Mouse (Mus musculus) c-Kit-positive CD71-negative TER-119-negative erythroid progenitor cells, embryonic 14.5 days (primary cell): ENCODE data around the gene Casc1.

Experiments used
- DNase-seq: peaks from one replicate; pipeline ENCODE4 v3.0.0-alpha.2; 2013; ENCODE audit warnings: low read depth

Gene Casc1

DNA sequence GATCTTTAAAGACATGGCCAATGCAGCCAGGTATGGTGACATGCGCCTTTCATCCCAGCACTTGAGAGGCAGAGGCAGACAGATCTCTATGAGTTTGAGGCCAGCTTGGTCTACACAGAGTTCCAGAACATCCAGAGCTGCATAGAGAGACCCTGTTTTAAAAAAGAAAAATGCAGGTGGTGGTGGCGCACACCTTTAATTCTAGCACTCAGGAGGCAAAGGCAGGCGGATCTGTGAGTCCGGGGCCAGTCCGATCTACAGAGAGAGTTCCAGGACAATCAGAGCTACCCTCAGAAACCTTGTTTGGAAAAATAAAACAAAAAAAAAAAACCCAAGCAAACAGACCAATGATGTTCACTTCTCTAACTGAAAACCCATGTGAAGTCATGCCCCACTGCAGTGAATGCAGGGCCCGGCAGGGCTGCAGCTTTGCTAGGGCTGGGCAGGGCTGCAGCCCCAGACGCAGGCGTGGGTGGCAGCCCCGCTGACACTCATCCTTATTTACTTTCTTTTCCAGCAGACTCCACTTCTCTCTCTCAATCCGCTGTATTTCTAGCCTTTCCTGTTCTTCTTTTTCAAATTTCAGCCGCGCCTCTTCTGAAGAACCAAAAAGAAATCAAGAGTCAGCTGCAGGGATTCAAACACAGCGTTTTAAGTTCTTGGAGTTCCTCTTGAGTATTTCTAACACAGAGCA is 8.2 kb downstream of the Casc1 start:
- no peak for DNase-seq

DNA sequence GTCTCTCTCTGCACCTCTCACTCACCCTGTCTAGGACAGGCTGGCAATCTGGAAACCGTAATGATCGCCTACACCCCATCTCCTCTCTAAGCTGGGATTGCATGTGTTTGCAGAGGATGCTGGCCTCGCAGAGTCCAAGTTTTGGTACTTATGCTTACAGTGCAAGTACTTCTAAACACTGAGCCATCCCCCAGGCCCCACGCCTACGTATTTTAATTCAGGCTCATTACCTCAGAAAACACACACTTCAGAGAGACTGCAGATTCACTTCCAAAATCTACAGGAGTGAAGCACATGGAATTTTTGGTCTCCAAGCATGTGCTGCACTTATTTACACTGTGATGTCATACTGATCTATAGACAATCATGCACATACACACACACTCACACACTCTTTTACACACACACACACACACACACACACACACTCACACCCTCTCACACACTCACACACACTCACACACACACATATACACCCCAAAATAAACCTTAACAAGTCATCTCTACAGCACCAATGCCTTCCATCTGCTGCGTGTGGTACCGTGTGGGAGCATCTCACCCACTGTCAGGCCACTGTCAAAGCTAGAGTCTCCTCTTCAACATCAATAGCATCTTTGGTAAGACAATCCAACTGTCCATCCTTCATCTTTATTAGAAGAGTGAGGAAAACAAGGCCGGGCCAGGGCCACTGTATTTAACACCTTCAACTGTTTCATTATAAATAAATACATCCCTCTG is 12.7 kb downstream of the Casc1 start:
- DNase-seq = no peak

DNA sequence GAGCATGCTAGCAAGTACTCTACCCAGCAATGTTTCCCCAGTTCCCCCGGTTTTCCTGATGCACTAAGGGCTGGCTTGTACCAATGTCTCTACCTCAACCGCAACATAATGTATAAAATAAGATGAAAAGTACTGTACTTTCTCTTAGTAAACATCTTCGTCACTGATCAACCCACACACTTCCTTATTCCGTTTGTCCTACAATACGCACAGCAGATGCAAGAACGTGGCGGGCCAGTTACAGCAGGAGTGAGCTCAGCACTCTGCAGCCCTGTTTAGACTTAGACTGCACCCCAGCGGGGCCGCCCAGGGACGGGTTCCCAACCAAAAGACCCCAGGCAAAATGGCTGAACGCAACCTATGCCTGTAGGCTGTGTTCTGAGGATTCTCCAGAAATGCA is 17.4 kb downstream of the Casc1 start:
- no peak for DNase-seq

DNA sequence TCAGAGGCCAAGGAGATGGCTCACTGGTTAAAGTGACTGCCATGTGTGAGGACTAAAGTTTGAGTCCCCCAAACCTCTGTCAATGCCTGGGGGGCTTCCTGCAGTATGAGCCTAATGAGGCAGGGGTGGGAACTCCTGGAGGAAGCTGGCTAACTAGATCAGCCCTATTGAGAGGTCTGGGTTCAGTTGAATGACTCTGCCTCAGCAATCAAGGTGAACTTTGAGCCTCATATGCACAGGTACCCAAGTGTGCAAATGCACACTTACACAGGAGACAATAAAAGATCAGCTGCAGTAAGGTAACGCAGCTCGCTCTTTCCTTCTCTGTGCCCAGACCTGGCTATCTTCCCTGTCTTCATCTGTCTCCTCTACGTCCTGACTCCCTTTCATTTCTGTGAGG is 17.8 kb downstream of the Casc1 start:
- DNase-seq = no peak

DNA sequence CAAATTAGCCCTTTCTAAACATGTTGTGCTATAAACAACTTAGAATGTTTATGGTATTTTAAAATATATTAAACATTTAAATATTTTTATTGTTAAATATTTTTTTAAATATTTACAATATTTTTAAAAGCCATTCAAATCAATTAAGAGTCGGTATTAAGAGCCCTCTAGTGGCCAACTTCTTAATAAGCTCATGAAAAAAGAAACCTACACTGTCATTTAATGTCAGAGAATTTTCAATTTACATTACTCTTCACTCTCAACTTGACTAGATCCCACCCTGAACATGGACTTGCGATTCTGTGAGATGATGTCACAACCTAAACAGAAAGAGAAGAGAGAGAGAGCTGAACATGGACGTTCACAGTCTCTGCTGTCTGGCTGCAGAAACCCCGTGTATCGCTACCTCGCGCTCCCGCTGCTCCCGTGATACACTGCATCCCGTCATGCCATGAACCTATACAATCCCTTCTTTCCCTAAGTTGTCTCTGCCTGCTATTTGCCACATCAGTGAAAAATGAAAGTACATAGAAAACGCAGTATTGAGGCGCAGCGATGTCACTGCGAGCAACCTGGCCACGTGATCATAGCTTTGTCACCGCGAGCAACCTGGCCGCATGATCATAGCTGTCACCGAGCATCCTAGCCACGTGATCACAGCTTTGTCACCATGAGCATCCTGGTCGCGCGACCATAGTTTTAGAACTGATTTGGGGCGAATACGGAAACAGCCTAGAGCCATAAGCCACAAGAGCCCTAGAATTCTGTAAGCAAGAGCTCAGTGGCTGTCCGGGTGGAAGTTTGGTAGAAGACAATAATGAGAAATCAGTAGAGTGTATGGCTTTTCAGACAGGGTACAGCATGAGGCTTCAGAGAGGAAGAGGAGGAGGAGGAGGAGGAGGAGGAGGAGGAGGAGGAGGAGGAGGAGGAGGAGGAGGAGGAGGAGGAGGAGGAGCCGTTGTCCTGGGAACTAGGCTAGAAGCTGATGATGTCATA is 23.4 kb downstream of the Casc1 start:
- DNase-seq = no peak

DNA sequence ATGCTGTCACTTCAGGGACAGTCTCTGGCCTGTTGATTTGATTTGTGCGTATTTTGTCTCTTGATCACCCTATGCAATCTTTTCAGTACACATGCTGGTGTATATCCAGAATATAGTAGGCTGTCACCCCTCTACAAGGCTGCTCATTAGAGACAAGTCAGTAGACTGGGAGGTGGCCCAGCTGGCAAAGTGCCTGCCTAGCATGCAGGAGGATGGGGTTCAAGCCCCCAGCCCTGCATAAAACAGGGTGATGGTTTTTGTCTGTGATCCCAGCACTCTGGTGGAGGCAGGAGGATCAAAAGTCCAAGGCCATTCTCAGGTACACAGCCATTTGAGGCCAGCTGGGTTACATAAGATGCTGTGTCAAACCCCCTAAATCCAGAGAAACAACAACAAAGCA is 24.7 kb downstream of the Casc1 start:
- DNase-seq = no peak

DNA sequence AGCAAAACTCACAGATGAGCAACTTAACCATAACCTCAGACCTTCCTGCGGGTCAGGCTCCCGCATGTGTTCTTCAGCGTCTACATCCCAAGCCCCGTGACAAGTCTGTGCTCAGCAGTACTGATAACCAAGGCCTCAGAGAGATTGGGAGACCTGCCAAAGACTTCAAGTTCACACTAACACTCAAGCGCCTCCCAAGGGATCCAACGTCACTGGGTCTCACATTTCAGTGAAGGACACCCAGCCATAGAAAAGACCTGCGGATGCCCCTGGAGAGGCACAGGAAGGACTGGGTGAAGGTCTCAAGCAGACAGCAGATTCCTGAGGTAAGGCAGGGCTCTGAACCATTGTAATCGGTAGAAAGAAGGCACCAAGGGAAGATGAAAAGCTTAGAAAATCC is 28.8 kb downstream of the Casc1 start:
- no peak for DNase-seq

DNA sequence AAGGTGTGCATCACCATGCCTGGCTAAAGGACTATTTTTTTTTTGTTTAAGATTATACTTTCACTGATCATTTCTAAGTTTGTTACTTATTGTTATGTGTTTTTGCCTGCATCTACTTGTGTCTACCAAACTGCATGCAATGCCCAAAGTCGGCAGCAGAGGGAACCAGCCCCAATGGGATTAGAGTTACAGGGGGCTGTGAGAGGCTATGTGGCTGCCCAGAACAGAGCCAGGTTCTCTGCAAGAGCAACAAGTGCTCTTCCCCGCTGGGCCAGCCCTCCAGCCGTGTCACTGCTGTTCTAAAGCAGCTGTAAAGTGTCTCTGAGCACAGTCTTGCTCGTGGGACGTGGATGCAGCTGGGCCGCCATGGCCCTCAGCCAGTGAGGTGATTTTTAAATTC is 31.1 kb downstream of the Casc1 start:
- peak; percentile 60 for DNase-seq

DNA sequence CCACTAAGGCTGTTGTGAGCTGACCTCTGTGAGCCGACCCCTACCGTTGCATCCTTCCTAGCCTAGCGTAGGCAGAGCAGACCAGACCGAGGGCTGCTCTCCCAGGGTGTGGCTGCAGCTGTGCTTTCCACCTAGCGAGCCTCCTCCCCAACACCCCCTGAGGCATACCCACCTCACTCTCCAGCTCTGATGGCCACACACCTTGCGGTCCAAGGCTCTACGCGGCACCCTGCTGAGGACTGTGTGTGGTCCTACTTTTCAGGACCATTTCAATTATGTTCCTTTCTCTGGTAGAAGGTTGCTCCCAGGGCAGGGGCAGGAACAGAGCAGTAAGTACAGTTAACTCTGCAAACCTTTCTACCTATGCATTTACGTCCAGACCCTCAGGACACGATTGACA is 34.3 kb downstream of the Casc1 start:
- no peak for DNase-seq

DNA sequence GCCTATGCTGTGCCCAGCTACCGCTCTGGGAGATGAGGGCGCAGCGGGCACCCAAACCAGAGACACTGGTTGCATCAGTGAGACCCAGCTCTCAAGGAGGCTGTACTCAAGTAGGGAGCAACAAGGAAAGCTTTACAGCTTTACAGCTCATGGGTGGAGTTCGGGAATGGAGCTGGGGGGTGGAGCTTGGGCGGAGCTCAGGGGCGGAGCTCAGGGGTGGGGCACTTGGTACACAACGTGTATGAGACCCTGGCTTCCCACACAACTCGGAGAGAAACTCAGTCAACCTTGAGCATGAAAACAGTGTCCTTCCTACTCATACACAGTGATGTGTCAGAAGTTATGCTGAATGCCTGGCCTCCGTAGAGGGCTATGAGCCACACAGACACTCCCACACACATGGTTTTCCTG is 35.2 kb downstream of the Casc1 start:
- no peak for DNase-seq

DNA sequence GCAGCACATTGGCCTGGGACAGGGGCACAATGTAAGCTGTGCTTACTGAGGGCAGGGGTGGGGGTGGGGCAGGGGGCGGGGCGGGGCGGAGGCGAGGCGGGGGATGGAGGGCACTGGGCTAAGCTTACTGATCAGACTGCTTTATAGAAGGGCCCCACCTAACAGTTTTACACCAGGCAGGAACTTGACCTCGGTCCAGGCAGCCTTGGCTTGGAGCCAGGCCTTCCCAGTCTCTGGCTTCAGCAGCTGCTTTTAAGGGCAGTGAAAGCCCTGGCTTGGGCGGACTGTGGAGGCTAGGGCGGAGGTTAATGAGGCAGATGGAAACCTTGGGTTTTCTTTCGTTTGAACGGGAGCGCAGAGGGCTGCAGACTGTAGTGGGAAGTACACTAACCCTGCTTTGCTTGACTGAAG is 37.0 kb downstream of the Casc1 start:
- DNase-seq = no peak

DNA sequence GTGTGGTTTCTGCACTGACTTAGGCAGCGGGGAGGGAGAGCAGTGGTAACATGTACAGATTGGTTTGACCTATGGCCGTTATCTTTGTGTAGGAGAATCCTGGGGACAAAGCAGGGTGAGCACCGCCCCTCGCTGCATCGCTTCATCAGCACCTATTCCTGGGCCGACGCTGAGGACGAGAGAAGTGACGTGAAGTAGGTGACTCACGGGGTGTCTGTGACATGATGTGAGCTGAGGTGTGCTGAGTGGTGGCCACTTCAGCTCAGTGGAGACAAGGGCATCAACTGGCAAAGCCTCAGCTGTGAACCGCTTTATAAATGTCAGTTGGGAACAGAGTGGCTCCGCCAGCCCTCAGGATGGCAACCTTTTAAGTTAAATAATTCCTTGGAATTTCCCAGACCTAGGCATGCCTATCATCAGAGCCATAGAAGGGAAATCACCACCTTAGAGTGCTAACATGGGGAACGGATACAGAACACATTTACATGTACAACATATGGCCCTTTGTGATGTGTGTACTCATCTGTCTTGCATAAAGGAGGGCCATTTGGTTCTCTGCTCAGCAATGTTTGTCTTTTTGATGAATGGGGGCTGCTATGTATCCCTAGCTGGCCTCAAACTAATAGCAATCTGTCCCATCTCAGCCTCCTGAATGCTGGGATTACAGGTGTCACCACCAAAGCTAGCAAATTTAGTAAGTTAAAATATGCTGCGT is 38.8 kb downstream of the Casc1 start:
- no peak for DNase-seq

DNA sequence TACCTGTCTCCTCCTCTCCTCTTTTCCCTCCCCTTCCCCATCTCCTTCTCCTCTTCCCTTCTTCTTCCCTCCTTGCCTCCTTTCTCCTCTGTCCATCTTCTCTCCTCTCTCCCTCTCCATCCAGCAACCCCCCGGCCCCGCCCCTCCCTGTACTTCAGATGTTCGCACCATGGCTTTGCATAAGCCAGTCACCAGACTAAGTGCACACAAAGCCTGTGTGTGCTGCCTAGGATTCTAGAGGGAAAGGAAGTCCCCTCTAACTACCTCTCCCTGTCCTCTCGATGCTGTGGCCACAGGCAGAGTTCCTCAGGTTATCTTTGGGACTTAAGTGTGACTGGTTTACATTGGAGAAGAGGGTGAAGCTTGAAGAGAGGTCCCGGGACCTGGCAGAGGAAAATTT is 50.2 kb downstream of the Casc1 start:
- no peak for DNase-seq

DNA sequence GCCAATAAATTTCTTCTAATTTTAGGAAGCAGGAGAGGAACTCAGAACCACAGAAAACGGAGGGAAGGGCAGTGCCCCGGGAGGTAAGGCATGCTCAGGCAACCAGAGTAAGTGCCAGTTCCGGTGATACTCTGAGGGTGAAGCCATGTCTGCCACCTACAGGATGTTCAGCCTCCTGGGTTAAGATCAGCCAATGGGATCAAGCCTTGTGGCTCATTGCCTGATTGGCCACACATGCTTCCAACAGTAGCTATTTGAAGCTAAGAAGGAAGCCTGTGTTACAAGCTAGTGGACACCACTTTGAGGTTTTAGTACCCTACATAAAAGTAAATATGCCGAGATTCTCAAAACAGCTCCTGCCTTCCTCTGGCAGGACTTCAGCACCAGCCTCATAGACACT is 52.2 kb downstream of the Casc1 start:
- DNase-seq = no peak

DNA sequence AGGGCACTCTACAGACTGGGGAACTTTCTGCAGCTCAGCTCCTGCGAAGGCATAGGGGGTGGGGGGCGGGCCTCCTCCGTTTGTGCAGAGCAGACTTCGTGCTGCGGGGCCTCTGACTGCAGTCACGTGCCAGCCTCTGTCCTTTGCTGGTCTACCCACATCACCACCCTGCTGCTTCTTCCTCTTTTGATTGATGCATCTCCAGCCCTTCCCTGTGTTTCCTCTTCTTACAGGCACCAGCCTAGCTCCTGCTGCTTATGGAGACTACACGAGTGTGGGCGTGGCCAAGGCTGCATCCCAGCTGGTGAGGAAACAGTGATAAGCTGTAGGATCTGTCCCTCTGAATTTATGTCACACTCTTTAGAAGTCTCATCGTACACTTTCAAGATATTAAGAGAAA is 61.8 kb downstream of the Casc1 start:
- DNase-seq = no peak

DNA sequence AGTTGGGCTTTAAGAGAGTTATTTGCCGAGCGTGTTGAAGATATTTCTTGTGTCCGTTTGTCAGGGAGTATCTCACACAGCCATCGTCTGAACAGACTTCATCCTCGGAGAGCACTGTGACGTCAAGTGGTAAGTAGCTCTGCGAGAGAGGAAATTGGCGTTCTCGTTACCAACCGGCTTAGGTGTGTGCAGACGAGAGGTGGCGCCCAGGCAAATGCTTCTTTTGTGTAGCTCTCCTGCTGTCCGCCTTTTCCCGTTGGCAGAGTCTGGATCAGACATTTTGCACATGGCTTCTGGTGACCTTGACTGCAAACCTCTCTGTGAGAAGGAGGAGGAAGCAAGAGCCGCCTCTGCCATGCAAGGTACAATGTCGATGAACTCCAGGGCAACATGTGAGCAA is 63.1 kb downstream of the Casc1 start:
- no peak for DNase-seq

DNA sequence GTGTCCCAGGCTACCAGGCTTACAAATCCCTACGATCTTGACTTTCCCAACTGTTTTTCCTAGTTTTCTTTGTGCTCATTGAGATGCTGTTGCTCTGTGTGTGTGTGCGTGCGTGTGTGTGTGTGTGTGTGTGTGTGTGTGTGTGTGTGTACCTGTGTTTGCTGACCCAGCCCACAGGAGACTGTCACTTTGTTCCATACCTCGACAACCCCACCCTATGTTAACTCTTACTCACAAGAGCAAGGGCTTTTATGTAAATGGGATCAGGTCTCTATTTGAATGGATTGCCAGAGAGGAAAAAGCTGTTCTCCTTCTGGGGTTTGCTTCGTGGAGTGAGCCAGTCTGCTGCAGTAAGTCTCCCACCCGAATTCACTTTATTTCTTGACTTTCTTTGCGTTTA is 65.6 kb downstream of the Casc1 start:
- no peak for DNase-seq

DNA sequence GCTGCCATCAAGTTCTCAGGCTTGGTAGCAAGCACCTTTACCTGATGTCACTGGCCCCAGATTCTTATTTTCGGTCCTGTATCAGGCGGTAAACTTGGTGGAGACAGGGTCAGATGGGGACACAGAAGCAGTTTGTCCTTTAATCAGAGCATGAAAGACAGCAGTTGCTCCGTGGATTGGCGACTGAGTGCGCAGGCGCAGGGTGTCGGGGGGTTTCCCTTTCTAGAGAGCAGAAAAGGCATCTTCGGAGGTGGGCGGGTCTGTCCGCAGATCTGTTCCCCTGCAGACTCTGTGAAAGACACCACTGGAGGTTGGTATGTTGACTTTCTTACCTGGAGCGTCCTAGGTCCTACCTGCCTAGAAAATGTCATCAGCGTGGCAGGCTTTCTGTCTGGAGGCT is 69.0 kb downstream of the Casc1 start:
- no peak for DNase-seq

DNA sequence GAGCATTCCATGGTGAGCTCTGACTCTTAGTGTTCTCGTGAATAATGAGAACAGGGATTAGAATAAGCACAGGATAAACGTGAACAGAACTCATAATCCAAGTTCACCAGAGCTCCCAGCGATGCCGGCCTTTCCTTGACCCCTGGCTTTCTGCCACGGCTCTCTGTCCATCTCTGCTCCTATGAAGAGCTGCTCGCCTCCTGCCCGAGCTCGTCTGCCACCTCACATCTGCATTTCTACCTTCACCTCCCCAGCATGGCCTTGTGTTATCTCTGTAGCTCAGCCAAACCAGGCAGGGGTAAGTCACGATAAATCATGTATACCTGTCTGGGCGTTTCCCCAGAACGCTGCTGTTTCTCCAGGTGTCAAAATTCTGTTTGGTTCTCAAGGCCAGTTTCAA is 70.1 kb downstream of the Casc1 start:
- no peak for DNase-seq

DNA sequence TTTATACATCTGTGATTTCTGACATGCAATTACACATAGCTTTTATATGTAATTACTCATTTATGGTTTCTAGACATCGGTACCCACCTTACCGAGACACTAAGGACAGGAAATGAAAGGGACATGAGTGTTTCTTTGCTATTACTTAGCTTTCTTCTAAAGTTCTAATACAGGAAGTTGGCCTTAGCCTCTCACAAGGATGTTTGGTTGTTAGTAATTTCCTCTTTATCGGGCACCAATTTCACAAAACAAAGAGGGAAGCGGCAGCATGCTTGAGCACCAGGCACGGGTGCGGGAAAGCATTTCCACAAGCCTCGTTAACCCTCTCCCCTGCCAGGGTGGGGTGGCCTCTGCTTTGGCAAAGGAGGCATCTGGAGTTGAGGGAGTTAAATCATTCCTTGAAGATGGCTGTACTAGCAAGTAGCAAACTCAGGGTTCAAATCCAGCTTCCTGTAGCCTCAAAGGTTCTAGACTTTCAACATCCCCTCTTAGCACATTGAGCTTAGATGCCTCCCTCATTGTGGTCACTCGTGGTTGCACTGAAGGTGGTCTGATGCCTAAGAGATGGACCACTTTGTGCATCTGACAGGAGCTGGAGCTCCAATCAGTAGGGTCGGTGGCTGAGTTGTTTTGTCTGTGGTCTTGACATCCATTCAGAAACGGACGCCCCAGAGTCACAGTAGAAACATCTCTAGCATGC is 70.9 kb downstream of the Casc1 start:
- no peak for DNase-seq

DNA sequence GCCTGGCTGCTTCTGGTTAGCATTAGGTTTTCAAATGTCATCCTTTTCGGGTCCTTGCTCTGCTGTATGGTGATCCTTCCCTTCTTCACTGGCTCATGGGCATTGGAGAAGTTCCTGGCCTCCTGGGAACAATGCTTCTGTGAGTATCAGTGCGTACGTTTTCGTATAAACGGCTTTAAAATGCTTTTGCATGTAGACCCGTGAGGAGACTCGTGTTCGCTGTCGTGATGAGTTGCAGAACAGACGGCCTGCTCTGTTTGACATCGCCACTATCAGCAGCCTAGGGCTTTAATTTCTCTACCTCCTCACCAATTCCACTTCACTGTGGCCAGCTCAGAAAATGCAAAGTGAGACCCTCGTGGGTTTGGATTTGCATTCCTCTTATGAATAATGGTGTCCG is 71.6 kb downstream of the Casc1 start:
- no peak for DNase-seq

DNA sequence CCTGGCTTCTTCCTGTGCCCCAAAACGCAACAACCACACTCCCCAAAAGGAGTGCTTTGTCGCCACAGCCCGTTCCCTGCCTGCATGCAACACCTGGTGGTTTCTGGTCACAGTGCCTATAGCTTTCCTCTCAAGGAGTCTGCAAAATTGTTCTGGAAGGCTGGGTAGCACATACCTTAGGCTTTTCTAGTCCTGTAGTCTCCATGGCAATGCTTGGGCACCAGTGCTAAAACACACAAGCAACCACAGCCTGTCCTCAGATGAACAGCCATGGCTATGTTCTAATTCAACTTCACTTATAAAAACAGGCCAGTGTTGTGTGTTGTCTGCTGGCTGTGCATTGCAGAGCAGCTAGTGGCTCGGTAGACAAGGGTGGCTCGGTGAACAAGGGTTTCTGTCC is 74.0 kb downstream of the Casc1 start:
- DNase-seq = no peak
